Mouse (Mus musculus) v-Abl transformed pro-B cells (cell line): ENCODE measurements at regions not wholly inside any gene's neighbourhood (a gene's known extent, or its start where the extent isn't known, plus 50 kb on each side); places are given as distances from the start of the nearest gene placed in this dataset.

Experiments
- in situ Hi-C, 2 experiments: fragments of 400-800 bp; cut with MboI; formaldehyde crosslinking; loops; one replicate each; pipeline ENCODE4 v1.15.1; 2025; ENCODE audit not compliant: unreplicated experiment in 2 of 2

DNA sequence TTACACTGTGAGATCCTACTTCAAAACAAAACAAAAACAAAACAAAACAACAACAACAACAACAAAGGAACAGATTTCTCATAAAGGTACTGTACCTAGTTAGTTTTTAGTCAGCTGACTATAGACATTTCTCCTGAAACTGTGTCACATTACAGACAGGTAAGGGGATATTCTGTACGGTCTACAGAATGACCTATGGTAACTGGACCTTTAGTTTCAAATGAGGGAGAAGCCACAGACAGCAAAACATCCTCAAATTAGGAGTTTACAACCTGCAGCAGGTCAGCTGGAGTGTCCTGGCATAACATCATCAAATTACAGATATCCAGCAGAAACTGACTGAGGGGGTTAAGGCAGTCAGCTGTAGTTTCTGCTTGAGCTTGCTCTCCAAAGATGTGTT is 210.7 kb downstream of the Pax1 start:
- in situ Hi-C loops = no loop called here

- in situ Hi-C loops = no loop called here
Measured at GRCm38 (mm10) chr2:147561220-147561619, 199.5 kb downstream of the Pax1 start.

GRCm38 (mm10) chr2:147560426-147561155 is 198.9 kb downstream of the Pax1 start:
- in situ Hi-C loops = no loop called here

GRCm38 (mm10) chr2:147529161-147529560 is 167.4 kb downstream of the Pax1 start:
- in situ Hi-C loops = no loop called here

- in situ Hi-C loops = no loop called here
Measured at GRCm38 (mm10) chr2:147515436-147515835, 153.7 kb downstream of the Pax1 start.

DNA sequence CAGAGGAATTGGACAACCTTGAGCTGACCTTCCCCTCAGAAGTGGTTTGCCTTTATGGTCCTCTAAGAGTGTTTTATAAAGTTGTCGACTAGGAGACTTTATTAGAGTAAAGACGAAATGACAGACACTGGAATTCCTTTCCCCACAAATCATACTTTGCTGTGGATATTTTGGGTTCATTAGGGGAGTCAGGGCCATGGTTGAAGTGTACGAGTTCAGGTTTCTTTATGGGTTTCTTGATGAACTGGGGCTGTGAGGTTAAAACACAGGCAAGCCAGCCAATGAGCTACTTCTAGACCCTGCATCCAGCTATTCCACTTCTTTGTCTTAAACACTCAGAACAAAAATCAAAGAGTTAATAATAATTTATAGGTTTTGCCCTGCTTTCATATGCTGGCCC is 153.0 kb downstream of the Pax1 start:
- in situ Hi-C loops = no loop called here

DNA sequence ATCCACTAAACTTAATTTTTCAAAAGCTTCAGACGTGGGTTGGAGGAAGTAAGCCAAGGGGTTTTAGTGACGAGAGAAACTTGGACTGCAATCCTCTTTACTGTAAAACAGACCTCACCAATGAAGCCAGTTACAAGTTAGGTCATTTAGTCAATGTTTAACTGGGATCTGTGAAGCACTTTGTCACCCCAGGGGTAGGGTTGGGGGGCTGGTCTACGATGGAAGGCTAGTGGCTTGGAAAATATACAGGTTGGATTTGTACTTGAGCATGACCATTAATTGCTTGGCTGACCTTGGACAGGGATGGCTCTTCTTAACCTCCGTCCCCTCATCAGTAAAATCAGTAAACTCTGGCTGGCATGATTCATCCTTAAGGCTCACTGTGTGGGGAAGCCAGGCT is 142.2 kb downstream of the Pax1 start:
- in situ Hi-C loops = no loop called here

GRCm38 (mm10) chr2:147498731-147499130 is 137.0 kb downstream of the Pax1 start:
- in situ Hi-C loops = no loop called here

DNA sequence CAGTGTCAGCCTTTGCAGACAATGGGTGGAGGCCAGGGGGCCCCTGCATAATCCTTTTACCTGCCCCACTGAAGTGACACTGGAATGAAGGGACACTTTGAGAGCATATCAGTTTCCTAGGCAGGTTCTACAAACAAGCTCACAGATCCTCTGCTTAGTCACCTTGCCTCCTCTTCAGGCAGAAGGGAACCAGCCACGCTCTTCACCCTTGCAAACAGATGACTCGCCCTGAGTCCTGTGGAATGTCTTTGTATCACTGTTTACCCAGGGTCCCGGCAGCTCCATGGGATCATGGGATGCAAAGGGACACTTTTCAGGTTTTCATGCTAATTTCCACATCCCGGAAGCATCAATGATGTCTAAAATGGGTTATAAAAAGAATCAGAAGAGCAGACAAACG is 94.2 kb downstream of the Pax1 start:
- in situ Hi-C loops = no loop called here

DNA sequence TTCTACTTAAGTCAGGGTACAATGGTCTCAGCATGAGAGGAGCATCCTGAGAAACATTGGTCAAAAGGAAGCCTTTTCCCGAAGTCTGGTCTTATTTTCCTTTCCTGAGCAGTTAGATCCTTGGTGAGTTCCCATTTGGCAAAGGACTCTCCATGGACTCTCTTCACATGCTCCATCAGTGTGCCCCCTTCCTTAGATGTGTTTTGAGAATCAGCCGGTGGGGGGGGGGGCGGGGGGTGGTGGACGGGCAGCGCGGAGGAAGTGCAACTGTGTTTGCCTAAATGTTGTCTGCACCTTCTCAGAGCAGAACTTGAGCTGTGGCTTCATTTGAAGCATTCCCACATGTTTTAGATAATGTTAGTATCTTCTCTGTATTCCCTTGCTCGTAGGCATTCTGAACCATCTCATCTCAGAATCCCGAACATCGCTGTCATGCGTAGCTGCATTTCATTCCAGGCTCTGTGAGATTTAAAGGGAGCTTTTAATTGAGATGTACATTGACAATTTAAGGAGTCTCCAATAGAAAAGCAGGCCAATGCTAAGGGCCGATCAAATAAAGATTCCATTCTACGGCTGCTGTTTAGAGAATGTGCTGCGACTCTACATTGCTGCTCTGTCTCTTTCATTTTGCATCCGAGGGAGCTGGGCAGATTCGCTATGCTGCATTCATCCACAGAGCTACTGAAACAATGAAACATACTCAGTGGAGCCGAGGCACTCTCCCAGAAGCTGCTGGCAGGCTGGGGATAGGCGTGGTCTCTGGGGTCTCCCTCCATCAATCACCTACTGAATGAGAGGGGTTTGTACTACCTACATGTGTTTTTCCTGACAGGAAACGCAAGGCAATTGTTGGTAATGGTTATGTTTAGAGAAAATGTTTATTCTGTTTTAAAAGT is 92.9 kb downstream of the Pax1 start:
- in situ Hi-C loops = no loop called here
